Mouse (Mus musculus): ENCODE results near the gene Asl. TPM values are rescaled to one million over a fixed set of nuclear protein-coding genes. Genes with fewer than 3 reads are reported as not detected.

Gene Asl
- polyA plus RNA-seq, 1 experiment from 2014 or later: 23.3 TPM

DNA sequence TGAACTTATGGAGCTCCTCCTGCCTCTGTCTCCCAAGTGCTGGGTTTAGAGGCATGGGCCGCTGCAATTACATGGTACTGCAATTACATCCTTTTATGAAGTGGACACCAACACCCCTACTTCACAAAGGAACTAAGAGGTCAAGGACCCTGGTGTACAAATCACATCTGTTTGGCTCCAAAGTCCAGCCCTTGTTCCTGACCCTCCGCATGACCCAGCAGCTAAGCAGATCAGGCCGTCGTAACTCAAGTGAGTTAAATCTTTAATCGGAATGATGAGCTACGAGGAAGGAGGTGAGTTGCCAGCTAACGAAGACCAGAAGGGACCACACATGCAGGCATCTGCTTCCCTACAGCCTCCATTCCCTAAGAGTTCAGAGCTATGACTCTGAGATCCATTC lies 6.7 kb downstream of the Asl start:
- WGBS: 76% methylated on average over 7 of the region's 7 CpGs

GRCm38 (mm10) chr5:130021361-130021966 lies 7.6 kb downstream of the Asl start:
- Histone ChIP-seq H3K4me2 (no peak overlapping the region), H3K4me3 (no peak overlapping the region), H3K27ac (no peak overlapping the region), H3K27me3 (peaks cover 4% of the 10 kb centered on the region; the same call in 1 of the 2 replicates), H3K9me3 (replicated peaks) (no peaks in the 10 kb centered on the region), H3K9ac (0 out of 2 replicates have a peak overlapping the region, but pooled peaks have one; percentile 26), H3K36me3 (ENCODE audit: poor library complexity, severe bottlenecking) (no peaks in the 10 kb centered on the region), H3K4me1 (0 out of 2 replicates have a peak, but pooled peaks cover 9% of the 10 kb centered on the region)
- WGBS: 77% methylated on average over 5 of the region's 5 CpGs
- no peak for ATAC-seq

More for the DNA sequence above, 6.7 kb downstream of the Asl start:
- Histone ChIP-seq H3K4me3 (no peak overlapping the region), H3K4me1 (0 out of 2 replicates have a peak, but pooled peaks cover 9% of the 10 kb centered on the region), H3K9me3 (replicated peaks) (no peaks in the 10 kb centered on the region), H3K27ac (no peak overlapping the region), H3K36me3 (ENCODE audit: poor library complexity, severe bottlenecking) (no peaks in the 10 kb centered on the region), H3K4me2 (no peak overlapping the region), H3K27me3 (peaks cover 12% of the 10 kb centered on the region; the same call in 1 of the 2 replicates), H3K9ac (no peak overlapping the region)
- no peak for ATAC-seq

GRCm38 (mm10) chr5:130019461-130019860 lies 9.6 kb downstream of the Asl start:
- WGBS: 78% methylated on average over 8 of the region's 8 CpGs
- Histone ChIP-seq H3K4me3 (no peak overlapping the region), H3K4me2 (no peak overlapping the region)

GRCm38 (mm10) chr5:130015104-130015503 lies 13.9 kb downstream of the Asl start:
- Histone ChIP-seq H3K4me1 (no peaks in the 10 kb centered on the region), H3K27ac (no peak overlapping the region), H3K4me3 (no peak overlapping the region), H3K36me3 (ENCODE audit: poor library complexity, severe bottlenecking) (peaks cover 41% of the 10 kb centered on the region), H3K27me3 (no peaks in the 10 kb centered on the region), H3K9me3 (replicated peaks) (peaks cover 5% of the 10 kb centered on the region; the same call in 1 of the 2 replicates), H3K4me2 (no peak overlapping the region), H3K9ac (no peak overlapping the region)
- no peak for ATAC-seq
- 95% methylated on average over 3 of the region's 3 CpGs for WGBS

More at GRCm38 (mm10) chr5:130019461-130019860, 9.6 kb downstream of the Asl start:
- H3K9ac ChIP-seq: no peak overlapping the region
- H3K27ac ChIP-seq: no peak overlapping the region
- H3K27me3 ChIP-seq: no peaks in the 10 kb centered on the region
- 0 out of 2 replicates have a peak, but pooled peaks cover 9% of the 10 kb centered on the region for H3K4me1 ChIP-seq
- H3K36me3 ChIP-seq (ENCODE audit: poor library complexity, severe bottlenecking): peaks cover 15% of the 10 kb centered on the region; the same call in 1 of the 2 replicates
- no peaks in the 10 kb centered on the region for H3K9me3 ChIP-seq (replicated peaks)
- ATAC-seq: no peak

DNA sequence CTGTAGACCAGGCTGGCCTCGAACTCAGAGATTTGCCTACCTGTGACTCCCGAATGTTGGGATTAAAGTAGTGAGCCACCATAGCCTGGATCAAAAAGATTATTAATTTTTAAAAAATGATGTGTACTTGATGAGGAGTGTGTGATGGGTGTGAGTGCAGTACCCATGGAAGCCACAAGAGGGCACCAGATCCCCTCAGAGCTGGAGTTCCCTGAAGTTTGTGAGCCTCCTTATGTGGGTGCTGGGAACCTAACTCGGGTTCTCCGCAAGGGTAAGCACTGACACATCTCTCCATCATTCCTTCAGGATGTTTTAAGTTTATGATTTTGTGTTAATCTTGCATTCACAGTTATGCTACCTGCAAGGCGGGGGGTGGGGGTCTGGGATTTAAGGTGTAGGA lies 18.1 kb downstream of the Asl start:
- H3K4me1 ChIP-seq: no peaks in the 10 kb centered on the region
- 96% methylated on average over 5 of the region's 5 CpGs for WGBS
- no peak overlapping the region for H3K4me2 ChIP-seq
- H3K36me3 ChIP-seq (ENCODE audit: poor library complexity, severe bottlenecking): peaks cover 38% of the 10 kb centered on the region
- H3K9me3 ChIP-seq (replicated peaks): peaks cover 8% of the 10 kb centered on the region; the same call in 1 of the 2 replicates
- no peak for ATAC-seq
- H3K4me3 ChIP-seq: no peak overlapping the region
- H3K27me3 ChIP-seq: no peaks in the 10 kb centered on the region
- no peak overlapping the region for H3K9ac ChIP-seq
- H3K27ac ChIP-seq: no peak overlapping the region

DNA sequence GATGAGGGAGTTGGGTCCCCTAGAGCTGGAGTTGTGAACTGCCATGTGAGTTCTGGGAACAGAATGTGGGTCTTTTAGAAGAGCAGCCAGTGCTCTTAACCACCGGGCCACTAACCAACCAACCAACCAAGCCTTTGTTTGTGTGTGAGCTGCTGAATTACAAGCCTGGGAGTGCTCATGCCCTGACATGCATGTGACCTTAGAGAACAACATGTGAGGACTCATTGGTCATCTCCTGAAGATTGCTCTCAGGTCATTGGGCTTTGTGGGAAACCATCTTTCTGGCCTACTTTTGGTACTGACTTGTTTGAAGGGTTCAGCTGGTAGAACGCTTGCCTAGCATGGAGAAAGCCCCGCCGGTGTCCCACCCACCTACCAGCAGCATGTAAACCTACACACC lies 19.3 kb downstream of the Asl start:
- H3K36me3 ChIP-seq (ENCODE audit: poor library complexity, severe bottlenecking): peaks cover 30% of the 10 kb centered on the region
- no peak for ATAC-seq
- no peak overlapping the region for H3K27ac ChIP-seq
- WGBS: 99% methylated on average over 4 of the region's 4 CpGs
- H3K9ac ChIP-seq: no peak overlapping the region
- H3K4me3 ChIP-seq: no peak overlapping the region
- H3K4me1 ChIP-seq: no peaks in the 10 kb centered on the region
- H3K27me3 ChIP-seq: no peaks in the 10 kb centered on the region
- no peak overlapping the region for H3K4me2 ChIP-seq
- H3K9me3 ChIP-seq (replicated peaks): peaks cover 16% of the 10 kb centered on the region

DNA sequence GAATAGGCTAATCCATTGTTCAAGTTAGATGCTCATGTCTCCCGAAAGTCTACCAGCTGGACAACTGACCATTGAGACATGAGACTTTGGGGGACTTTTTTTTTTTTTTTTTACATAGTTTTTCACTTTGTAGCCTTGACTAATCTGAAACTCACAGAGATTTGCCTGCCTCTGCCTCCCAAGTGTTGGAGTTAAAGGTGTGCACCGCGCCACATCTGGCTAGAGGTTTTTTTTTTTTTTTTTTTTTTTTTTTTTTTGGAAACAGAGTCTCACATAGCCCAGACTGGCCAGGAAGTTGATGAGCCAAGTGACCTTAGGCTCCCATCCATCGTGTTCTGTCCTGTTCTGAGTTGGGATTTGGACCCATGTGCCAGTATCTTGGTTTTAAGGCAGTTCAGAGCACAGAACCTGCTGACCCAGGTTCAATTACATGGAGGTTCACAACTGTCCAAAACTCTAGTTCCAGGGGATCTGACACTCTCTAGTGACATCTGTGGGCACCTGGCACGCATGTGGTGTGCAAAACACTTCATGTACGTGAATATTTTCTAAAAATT lies 20.9 kb downstream of the Asl start:
- no peak overlapping the region for H3K4me2 ChIP-seq
- no peaks in the 10 kb centered on the region for H3K4me1 ChIP-seq
- ATAC-seq: no peak
- H3K27me3 ChIP-seq: no peaks in the 10 kb centered on the region
- H3K27ac ChIP-seq: no peak overlapping the region
- no peak overlapping the region for H3K9ac ChIP-seq
- H3K4me3 ChIP-seq: no peak overlapping the region
- 81% methylated on average over 6 of the region's 6 CpGs for WGBS
- peaks cover 24% of the 10 kb centered on the region for H3K36me3 ChIP-seq (ENCODE audit: poor library complexity, severe bottlenecking)
- H3K9me3 ChIP-seq (replicated peaks): peaks cover 22% of the 10 kb centered on the region

DNA sequence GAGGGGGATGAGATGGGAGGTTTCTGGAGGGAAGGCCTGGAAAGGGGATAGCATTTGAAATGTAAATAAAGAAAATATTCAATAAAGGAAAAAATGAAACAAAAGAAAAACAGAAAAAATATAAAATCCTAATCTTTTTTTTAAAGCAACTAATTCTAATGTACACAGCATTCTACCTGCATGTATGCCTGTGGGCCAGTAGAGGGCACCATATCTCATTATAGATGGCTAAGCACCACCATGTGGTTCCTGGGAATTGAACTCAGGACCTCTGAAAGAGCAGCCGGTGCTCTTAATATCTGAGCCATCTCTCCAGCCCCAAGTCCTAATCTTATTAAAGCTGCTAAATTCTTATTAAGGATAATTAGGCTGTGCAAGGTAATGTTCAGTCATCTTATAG lies 21.7 kb downstream of the Asl start:
- peaks cover 22% of the 10 kb centered on the region for H3K9me3 ChIP-seq (replicated peaks)
- no peak overlapping the region for H3K4me3 ChIP-seq
- peaks cover 7% of the 10 kb centered on the region; the same call in 1 of the 2 replicates for H3K4me1 ChIP-seq
- H3K9ac ChIP-seq: no peak overlapping the region
- 97% methylated on average over 1 of the region's 1 CpGs for WGBS
- no peak overlapping the region for H3K27ac ChIP-seq
- peaks cover 17% of the 10 kb centered on the region for H3K36me3 ChIP-seq (ENCODE audit: poor library complexity, severe bottlenecking)
- no peak overlapping the region for H3K4me2 ChIP-seq
- H3K27me3 ChIP-seq: no peaks in the 10 kb centered on the region
- ATAC-seq: no peak

- Histone ChIP-seq H3K27ac (no peak overlapping the region), H3K4me1 (peaks cover 14% of the 10 kb centered on the region), H3K4me2 (peak overlapping the region; percentile 80; the same call in 1 of the 2 replicates), H3K36me3 (ENCODE audit: poor library complexity, severe bottlenecking) (no peaks in the 10 kb centered on the region), H3K27me3 (no peaks in the 10 kb centered on the region), H3K9me3 (replicated peaks) (peaks cover 16% of the 10 kb centered on the region), H3K4me3 (0 out of 2 replicates have a peak overlapping the region, but pooled peaks have one; percentile 53), H3K9ac (no peak overlapping the region)
- no peak for ATAC-seq
- WGBS: 79% methylated on average over 7 of the region's 7 CpGs
Measured at GRCm38 (mm10) chr5:130003229-130003628, 25.8 kb downstream of the Asl start.

DNA sequence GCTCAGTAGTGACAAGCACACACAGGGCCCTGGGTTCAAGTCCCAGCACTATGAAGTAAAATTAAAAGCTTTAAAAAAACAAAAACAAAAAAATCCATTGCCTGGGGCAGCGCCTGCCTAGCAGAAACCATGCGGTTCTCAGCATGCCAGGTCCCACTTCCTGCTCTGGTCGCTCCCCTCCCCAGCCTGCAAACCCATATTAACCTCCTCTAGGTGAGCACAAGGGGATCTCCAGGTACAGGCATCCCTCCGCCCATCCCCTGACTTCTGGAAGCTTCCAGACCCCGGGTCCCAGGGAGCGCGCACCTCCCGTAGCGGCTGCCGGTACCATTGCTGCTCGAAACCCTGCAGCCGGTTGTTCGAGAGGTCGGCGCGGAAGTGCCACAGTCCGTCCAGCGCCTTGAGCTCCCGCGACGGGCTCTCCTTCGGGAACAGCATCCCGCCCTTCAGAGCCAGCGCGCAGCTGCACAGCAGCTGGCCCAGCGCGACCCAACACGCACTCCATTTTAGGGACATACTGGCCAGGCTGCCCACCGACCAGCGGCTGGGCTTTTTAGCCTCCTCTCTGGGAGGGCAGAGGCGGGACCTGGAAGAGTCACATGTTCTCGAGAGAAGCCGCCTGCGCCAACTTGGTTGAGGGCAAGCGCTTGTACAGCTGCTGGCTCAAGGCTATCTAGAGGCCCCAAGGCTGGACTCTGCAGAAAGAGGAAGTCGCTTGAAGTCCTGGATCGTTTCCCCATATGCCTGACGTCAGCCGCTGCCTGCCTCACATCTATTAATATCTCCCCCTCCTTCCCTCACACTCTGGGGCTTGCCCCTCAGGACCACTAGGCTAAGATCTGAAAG lies 26.5 kb downstream of the Asl start, which contains the start of gene Gusb:
Gene Gusb (minus strand): TSS at position 749 of the 846 bp plus-strand sequence.
- peak; percentile 84 for ATAC-seq
- H3K9me3 ChIP-seq (replicated peaks): peaks cover 16% of the 10 kb centered on the region
- H3K4me2 ChIP-seq: peak within 1 kb of the TSS; percentile 80
- H3K27me3 ChIP-seq: no peaks in the 10 kb centered on the region
- H3K27ac ChIP-seq: no peak within 1 kb of the TSS
- H3K36me3 ChIP-seq (ENCODE audit: poor library complexity, severe bottlenecking): no peaks in the 10 kb centered on the region
- peaks cover 14% of the 10 kb centered on the region for H3K4me1 ChIP-seq
- peak within 1 kb of the TSS; percentile 53 for H3K4me3 ChIP-seq
- H3K9ac ChIP-seq: peak within 1 kb of the TSS; percentile 72
- 3% methylated on average over 39 of the region's 39 CpGs for WGBS

GRCm38 (mm10) chr5:130001356-130001987 lies 27.6 kb downstream of the Asl start:
- H3K27me3 ChIP-seq: no peaks in the 10 kb centered on the region
- no peak for ATAC-seq
- peak overlapping the region; percentile 80 for H3K4me2 ChIP-seq
- WGBS: 55% methylated on average over 5 of the region's 5 CpGs
- H3K27ac ChIP-seq: no peak overlapping the region
- H3K4me3 ChIP-seq: no peak overlapping the region
- no peaks in the 10 kb centered on the region for H3K36me3 ChIP-seq (ENCODE audit: poor library complexity, severe bottlenecking)
- peaks cover 14% of the 10 kb centered on the region for H3K4me1 ChIP-seq
- H3K9ac ChIP-seq: no peak overlapping the region
- H3K9me3 ChIP-seq (replicated peaks): peaks cover 16% of the 10 kb centered on the region

Data from forebrain, embryonic 13.5 days (tissue).